Mouse (Mus musculus) lung, postnatal 4 days (tissue): ENCODE data around the gene Ttll11.

Experiments used
- DNase-seq, 2 experiments: peaks; one replicate each; pipeline ENCODE4 v3.0.0; 2021

The Ttll11 gene

GRCm38 (mm10) chr2:35849632-35850230 lies 130.0 kb downstream of the Ttll11 start:
- DNase-seq, result no peak

GRCm38 (mm10) chr2:35845611-35846504 lies 133.9 kb downstream of the Ttll11 start:
- no peak for DNase-seq

- no peak for DNase-seq
Measured at GRCm38 (mm10) chr2:35843896-35844690, 135.6 kb downstream of the Ttll11 start.

GRCm38 (mm10) chr2:35842780-35843474 lies 136.8 kb downstream of the Ttll11 start:
- DNase-seq, result no peak

- DNase-seq, result no peak
Measured at GRCm38 (mm10) chr2:35841841-35842420, 137.8 kb downstream of the Ttll11 start.

GRCm38 (mm10) chr2:35840956-35841816 lies 138.5 kb downstream of the Ttll11 start:
- DNase-seq, result peak; percentile 63 to 67

- no peak for DNase-seq
Measured at GRCm38 (mm10) chr2:35838751-35839479, 140.8 kb downstream of the Ttll11 start.

- no peak for DNase-seq
Measured at GRCm38 (mm10) chr2:35834198-35834913, 145.4 kb downstream of the Ttll11 start.

- DNase-seq, result no peak
Measured at GRCm38 (mm10) chr2:35833546-35833945, 146.2 kb downstream of the Ttll11 start.

GRCm38 (mm10) chr2:35832742-35833425 lies 146.8 kb downstream of the Ttll11 start:
- DNase-seq, result no peak

GRCm38 (mm10) chr2:35831904-35832581 lies 147.7 kb downstream of the Ttll11 start:
- DNase-seq, result no peak

- no peak for DNase-seq
Measured at GRCm38 (mm10) chr2:35830966-35831903, 148.5 kb downstream of the Ttll11 start.

- no peak for DNase-seq
Measured at GRCm38 (mm10) chr2:35829136-35829535, 150.6 kb downstream of the Ttll11 start.

GRCm38 (mm10) chr2:35827886-35828285 lies 151.8 kb downstream of the Ttll11 start:
- DNase-seq, result no peak

- no peak for DNase-seq
Measured at GRCm38 (mm10) chr2:35825157-35825556, 154.6 kb downstream of the Ttll11 start.

GRCm38 (mm10) chr2:35823589-35823988 lies 156.1 kb downstream of the Ttll11 start:
- DNase-seq, result no peak

- DNase-seq, result no peak
Measured at GRCm38 (mm10) chr2:35818883-35819282, 160.8 kb downstream of the Ttll11 start.
